19 mouse cellular contexts compared by ENCODE assay signal in the genomic region with DNA sequence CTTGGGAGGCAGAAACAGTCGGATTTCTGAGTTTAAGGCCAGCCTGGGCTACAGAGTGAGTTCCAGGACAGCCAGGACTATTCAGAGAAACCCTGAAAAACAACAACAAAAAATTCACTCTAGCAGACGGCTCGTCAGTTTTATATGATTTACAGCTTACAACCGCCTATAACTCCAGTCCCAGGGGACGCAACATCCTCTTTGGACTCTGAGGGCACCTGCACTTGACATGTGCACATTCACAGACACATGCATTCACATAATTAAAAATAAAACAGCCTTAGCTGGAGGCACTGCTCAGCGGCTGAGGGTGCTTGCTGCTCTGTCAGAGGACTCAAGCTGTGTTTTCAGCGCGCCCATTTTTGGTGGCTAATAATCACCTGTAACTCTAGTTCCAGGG.
"Had no signal": no experiment of that assay in that cellular context is flagged by ENCODE, and none has a peak within 500 bp of the region (broad histone marks: within the 10 kb centered on the region; RNA-seq: fewer than 3 reads in every experiment).

No protein-coding gene starts in this region.

- H3K9ac ChIP-seq: liver, embryonic 13.5 days; midbrain, embryonic 13.5 days; neural tube, embryonic 13.5 days had no signal

- DNase-seq: kidney, adult 2 months; kidney, postnatal 25 days; layer of hippocampus, postnatal 36 days; liver, embryonic 13.5 days; lung, adult 2 months; lung, postnatal 14 days; lung, postnatal 4 days; right cerebral cortex, postnatal 14 days; thymus, adult 2 months; thymus, postnatal 14 days; thymus, postnatal 4 days had no signal

- H3K27ac ChIP-seq: kidney, postnatal 0 days; left cerebral cortex, adult 2 months; liver, embryonic 13.5 days; midbrain, embryonic 13.5 days; neural tube, embryonic 13.5 days; stomach, postnatal 0 days had no signal

- H3K4me3 ChIP-seq: left cerebral cortex, adult 2 months; liver, embryonic 13.5 days; midbrain, embryonic 13.5 days; myocyte; neural tube, embryonic 13.5 days had no signal

- H3K4me2 ChIP-seq: liver, embryonic 13.5 days; midbrain, embryonic 13.5 days; neural tube, embryonic 13.5 days had no signal

- H3K4me1 ChIP-seq: liver, embryonic 13.5 days had no signal

- H3K9me3 ChIP-seq: liver, embryonic 13.5 days; midbrain, embryonic 13.5 days; neural tube, embryonic 13.5 days had no signal

- ATAC-seq: intestine, postnatal 0 days; midbrain, embryonic 13.5 days; midbrain, embryonic 16.5 days had no signal

- H3K36me3 ChIP-seq: liver, embryonic 13.5 days; midbrain, embryonic 13.5 days; neural tube, embryonic 13.5 days had no signal

- H3K27me3 ChIP-seq: liver, embryonic 13.5 days; midbrain, embryonic 13.5 days; neural tube, embryonic 13.5 days had no signal
